Mouse (Mus musculus): Measurements from ENCODE around the gene Wnt10b.

The Wnt10b gene

GRCm38 (mm10) chr15:98796803-98797595 lies 19.0 kb upstream of the Wnt10b start:
- DNase-seq (ENCODE audit: low spot score in 2 of 2): no peak

GRCm38 (mm10) chr15:98793141-98793698 lies 15.3 kb upstream of the Wnt10b start:
- no peak for DNase-seq (ENCODE audit: low spot score in 2 of 2)

- DNase-seq (ENCODE audit: low spot score in 2 of 2): no peak
Measured at GRCm38 (mm10) chr15:98792233-98793020, 14.5 kb upstream of the Wnt10b start.

- no peak for DNase-seq (ENCODE audit: low spot score in 2 of 2)
Measured at GRCm38 (mm10) chr15:98791771-98792170, 13.8 kb upstream of the Wnt10b start.

- DNase-seq (ENCODE audit: low spot score in 2 of 2): no peak
Measured at GRCm38 (mm10) chr15:98791221-98791620, 13.3 kb upstream of the Wnt10b start.

GRCm38 (mm10) chr15:98790761-98791160 lies 12.8 kb upstream of the Wnt10b start:
- no peak for DNase-seq (ENCODE audit: low spot score in 2 of 2)

- peak in 1 of 2 experiments; percentile 37 for DNase-seq (ENCODE audit: low spot score in 2 of 2)
Measured at GRCm38 (mm10) chr15:98789661-98790535, 11.9 kb upstream of the Wnt10b start, which contains the start of gene Wnt1. Wnt1 (plus strand) TSS chr15:98789857.

GRCm38 (mm10) chr15:98788972-98789660 lies 11.2 kb upstream of the Wnt10b start:
- no peak for DNase-seq (ENCODE audit: low spot score in 2 of 2)

GRCm38 (mm10) chr15:98787930-98788329 lies 10.0 kb upstream of the Wnt10b start:
- DNase-seq (ENCODE audit: low spot score in 2 of 2): no peak

- DNase-seq (ENCODE audit: low spot score in 2 of 2): no peak
Measured at GRCm38 (mm10) chr15:98785744-98786143, 7.8 kb upstream of the Wnt10b start.

- no peak for DNase-seq (ENCODE audit: low spot score in 2 of 2)
Measured at GRCm38 (mm10) chr15:98781166-98781565, 3.2 kb upstream of the Wnt10b start.

GRCm38 (mm10) chr15:98780573-98780972 lies 2.6 kb upstream of the Wnt10b start:
- DNase-seq (ENCODE audit: low spot score in 2 of 2): peak in 1 of 2 experiments; percentile 61

- DNase-seq (ENCODE audit: low spot score in 2 of 2): no peak
Measured at GRCm38 (mm10) chr15:98780075-98780474, 2.1 kb upstream of the Wnt10b start.

- DNase-seq (ENCODE audit: low spot score in 2 of 2): no peak
Measured at GRCm38 (mm10) chr15:98778806-98779205, 856 bp upstream of the Wnt10b start.

GRCm38 (mm10) chr15:98778191-98778770 lies 331 bp upstream of the Wnt10b start:
- no peak for DNase-seq (ENCODE audit: low spot score in 2 of 2)

- DNase-seq (ENCODE audit: low spot score in 2 of 2): no peak
Measured at GRCm38 (mm10) chr15:98777005-98777616, 839 bp downstream of the Wnt10b start.

GRCm38 (mm10) chr15:98776280-98777004 lies 1.5 kb downstream of the Wnt10b start:
- DNase-seq (ENCODE audit: low spot score in 2 of 2): no peak

GRCm38 (mm10) chr15:98775533-98775932 lies 2.4 kb downstream of the Wnt10b start:
- no peak for DNase-seq (ENCODE audit: low spot score in 2 of 2)

- no peak for DNase-seq (ENCODE audit: low spot score in 2 of 2)
Measured at GRCm38 (mm10) chr15:98774096-98774495, 3.9 kb downstream of the Wnt10b start.

All from urinary bladder, postnatal 4 days (tissue).